Mouse (Mus musculus) cerebellum, postnatal 36 days (tissue): ENCODE measurements around the gene B3gnt3.
A peak's percentile ranks its signal among the peaks of the same experiment; 100 is the strongest.

ENCODE experiments used
- DNase-seq, 2 experiments: peaks; one replicate each; pipeline ENCODE4 v3.0.0; 2021 to 2022; ENCODE audit warnings: mixed read lengths in 2 of 2

The B3gnt3 gene

GRCm38 (mm10) chr8:71676803-71677202 lies 24.8 kb downstream of the B3gnt3 start:
- no peak for DNase-seq

GRCm38 (mm10) chr8:71676020-71676741 lies 25.4 kb downstream of the B3gnt3 start, which contains the start of gene Jak3:
TSS of gene Jak3 (plus strand) at chr8:71676296.
- peak; percentile 70 to 76 for DNase-seq

GRCm38 (mm10) chr8:71675456-71676019 lies 26.1 kb downstream of the B3gnt3 start:
- no peak for DNase-seq

GRCm38 (mm10) chr8:71674071-71674470 lies 27.5 kb downstream of the B3gnt3 start:
- no peak for DNase-seq

- no peak for DNase-seq
These were observed 29.3 kb downstream of the B3gnt3 start for GRCm38 (mm10) chr8:71672168-71672735.

- DNase-seq = peak; percentile 92 to 95
These were observed 30.0 kb downstream of the B3gnt3 start, which contains the start of gene Unc13a for GRCm38 (mm10) chr8:71671549-71671965. TSS of gene Unc13a (minus strand) at chr8:71671757.

GRCm38 (mm10) chr8:71670621-71671548 lies 30.7 kb downstream of the B3gnt3 start:
- peak; percentile 83 to 87 for DNase-seq

- DNase-seq = no peak
These were observed 31.4 kb downstream of the B3gnt3 start for GRCm38 (mm10) chr8:71670198-71670597.

GRCm38 (mm10) chr8:71668220-71668975 lies 33.2 kb downstream of the B3gnt3 start:
- DNase-seq = peak in 1 of 2 experiments; percentile 41

GRCm38 (mm10) chr8:71667256-71667655 lies 34.3 kb downstream of the B3gnt3 start:
- no peak for DNase-seq

- DNase-seq = no peak
These were observed 34.7 kb downstream of the B3gnt3 start for GRCm38 (mm10) chr8:71666855-71667254.

- no peak for DNase-seq
These were observed 36.1 kb downstream of the B3gnt3 start for GRCm38 (mm10) chr8:71665331-71666130.

GRCm38 (mm10) chr8:71660325-71661120 lies 41.1 kb downstream of the B3gnt3 start:
- DNase-seq = peak; percentile 91 to 93

- DNase-seq = peak; percentile 65 to 69
These were observed 41.8 kb downstream of the B3gnt3 start for GRCm38 (mm10) chr8:71659751-71660150.

GRCm38 (mm10) chr8:71658515-71659049 lies 43.0 kb downstream of the B3gnt3 start:
- no peak for DNase-seq

- no peak for DNase-seq
These were observed 43.8 kb downstream of the B3gnt3 start for GRCm38 (mm10) chr8:71657816-71658215.

GRCm38 (mm10) chr8:71654600-71654999 lies 47.0 kb downstream of the B3gnt3 start:
- no peak for DNase-seq

GRCm38 (mm10) chr8:71645510-71645909 lies 56.1 kb downstream of the B3gnt3 start:
- DNase-seq = no peak
